Mouse (Mus musculus): Measurements from ENCODE around the gene Alkbh6. TPM values are rescaled to one million over a fixed set of nuclear protein-coding genes. Genes with fewer than 3 reads are reported as not detected.

Alkbh6 gene
- polyA plus RNA-seq, 1 experiment: 99.0 TPM

GRCm38 (mm10) chr7:30322285-30322667 is 13.8 kb downstream of the Alkbh6 start:
- no peaks in the 10 kb centered on the region for H3K27me3 ChIP-seq (replicated peaks; ENCODE audit: control insufficient read depth, insufficient read depth, low read length)
- peak; percentile 99 for DNase-seq
- TF ChIP-seq CTCF (conservative IDR thresholded peaks at IDR 0.05; ENCODE audit: insufficient read depth, insufficient read length, low read depth, low read length) (no peak), POLR2A (IDR thresholded peaks at IDR 0.05; ENCODE audit: low read depth, low read length) (peak; percentile 89)
- peak overlapping the region; percentile 79 for H3K4me3 ChIP-seq (ENCODE audit: insufficient read depth, low read depth, low read length)
- H3K27ac ChIP-seq (ENCODE audit: insufficient read depth, low read depth, low read length): peak overlapping the region; percentile 92
- no peaks in the 10 kb centered on the region for H3K36me3 ChIP-seq (ENCODE audit: control insufficient read depth, insufficient read depth, low read length)
- peaks cover 26% of the 10 kb centered on the region; the same call in 1 of the 2 replicates for H3K4me1 ChIP-seq (ENCODE audit: control insufficient read depth, insufficient read depth, low read length)
- 1% methylated on average over 20 of the region's 20 CpGs for WGBS

- H3K27ac ChIP-seq (ENCODE audit: insufficient read depth, low read depth, low read length): peak overlapping the region; percentile 92
- TF ChIP-seq CTCF (conservative IDR thresholded peaks at IDR 0.05; ENCODE audit: insufficient read depth, insufficient read length, low read depth, low read length) (no peak), POLR2A (IDR thresholded peaks at IDR 0.05; ENCODE audit: low read depth, low read length) (no peak)
- WGBS: 17% methylated on average over 6 of the region's 6 CpGs
- H3K36me3 ChIP-seq (ENCODE audit: control insufficient read depth, insufficient read depth, low read length): no peaks in the 10 kb centered on the region
- no peak for DNase-seq
- H3K4me1 ChIP-seq (ENCODE audit: control insufficient read depth, insufficient read depth, low read length): peaks cover 25% of the 10 kb centered on the region; the same call in 1 of the 2 replicates
- H3K27me3 ChIP-seq (replicated peaks; ENCODE audit: control insufficient read depth, insufficient read depth, low read length): no peaks in the 10 kb centered on the region
- peak overlapping the region; percentile 47 for H3K4me3 ChIP-seq (ENCODE audit: insufficient read depth, low read depth, low read length)
These were observed 14.3 kb downstream of the Alkbh6 start for GRCm38 (mm10) chr7:30322865-30323264.

- TF ChIP-seq POLR2A (IDR thresholded peaks at IDR 0.05; ENCODE audit: low read depth, low read length) (no peak), CTCF (conservative IDR thresholded peaks at IDR 0.05; ENCODE audit: insufficient read depth, insufficient read length, low read depth, low read length) (no peak)
- no peak for DNase-seq
- peak within 1 kb of the TSS; percentile 47; the same call in 1 of the 2 replicates for H3K4me3 ChIP-seq (ENCODE audit: insufficient read depth, low read depth, low read length)
- H3K36me3 ChIP-seq (ENCODE audit: control insufficient read depth, insufficient read depth, low read length): no peaks in the 10 kb centered on the region
- 81% methylated on average over 3 of the region's 3 CpGs for WGBS
- H3K27me3 ChIP-seq (replicated peaks; ENCODE audit: control insufficient read depth, insufficient read depth, low read length): no peaks in the 10 kb centered on the region
- H3K27ac ChIP-seq (ENCODE audit: insufficient read depth, low read depth, low read length): peak within 1 kb of the TSS; percentile 92
- H3K4me1 ChIP-seq (ENCODE audit: control insufficient read depth, insufficient read depth, low read length): peaks cover 19% of the 10 kb centered on the region; the same call in 1 of the 2 replicates
These were observed 15.3 kb downstream of the Alkbh6 start, which contains the start of gene Sdhaf1 for GRCm38 (mm10) chr7:30323795-30324194. Gene Sdhaf1, minus strand, starts transcription at chr7:30323895.

- Histone ChIP-seq H3K27me3 (replicated peaks; ENCODE audit: control insufficient read depth, insufficient read depth, low read length) (no peaks in the 10 kb centered on the region), H3K4me3 (ENCODE audit: insufficient read depth, low read depth, low read length) (no peak overlapping the region), H3K4me1 (ENCODE audit: control insufficient read depth, insufficient read depth, low read length) (peaks cover 18% of the 10 kb centered on the region; the same call in 1 of the 2 replicates), H3K36me3 (ENCODE audit: control insufficient read depth, insufficient read depth, low read length) (no peaks in the 10 kb centered on the region), H3K27ac (ENCODE audit: insufficient read depth, low read depth, low read length) (no peak overlapping the region)
- DNase-seq: no peak
- TF ChIP-seq POLR2A (IDR thresholded peaks at IDR 0.05; ENCODE audit: low read depth, low read length) (no peak), CTCF (conservative IDR thresholded peaks at IDR 0.05; ENCODE audit: insufficient read depth, insufficient read length, low read depth, low read length) (no peak)
- 89% methylated on average over 5 of the region's 5 CpGs for WGBS
These were observed 15.9 kb downstream of the Alkbh6 start for GRCm38 (mm10) chr7:30324300-30324944.

GRCm38 (mm10) chr7:30325364-30325763 is 16.8 kb downstream of the Alkbh6 start:
- Histone ChIP-seq H3K4me1 (ENCODE audit: control insufficient read depth, insufficient read depth, low read length) (peaks cover 16% of the 10 kb centered on the region; the same call in 1 of the 2 replicates), H3K36me3 (ENCODE audit: control insufficient read depth, insufficient read depth, low read length) (no peaks in the 10 kb centered on the region), H3K4me3 (ENCODE audit: insufficient read depth, low read depth, low read length) (no peak overlapping the region), H3K27me3 (replicated peaks; ENCODE audit: control insufficient read depth, insufficient read depth, low read length) (no peaks in the 10 kb centered on the region), H3K27ac (ENCODE audit: insufficient read depth, low read depth, low read length) (no peak overlapping the region)
- no peak for TF ChIP-seq POLR2A (IDR thresholded peaks at IDR 0.05; ENCODE audit: low read depth, low read length)
- peak; percentile 54 for TF ChIP-seq CTCF (conservative IDR thresholded peaks at IDR 0.05; ENCODE audit: insufficient read depth, insufficient read length, low read depth, low read length)
- 67% methylated on average over 2 of the region's 2 CpGs for WGBS
- DNase-seq: peak; percentile 61

- no peak overlapping the region for H3K27ac ChIP-seq (ENCODE audit: insufficient read depth, low read depth, low read length)
- no peaks in the 10 kb centered on the region for H3K27me3 ChIP-seq (replicated peaks; ENCODE audit: control insufficient read depth, insufficient read depth, low read length)
- H3K36me3 ChIP-seq (ENCODE audit: control insufficient read depth, insufficient read depth, low read length): no peaks in the 10 kb centered on the region
- H3K4me3 ChIP-seq (ENCODE audit: insufficient read depth, low read depth, low read length): no peak overlapping the region
- TF ChIP-seq POLR2A (IDR thresholded peaks at IDR 0.05; ENCODE audit: low read depth, low read length): no peak
- no peak for TF ChIP-seq CTCF (conservative IDR thresholded peaks at IDR 0.05; ENCODE audit: insufficient read depth, insufficient read length, low read depth, low read length)
- peaks cover 8% of the 10 kb centered on the region; the same call in 1 of the 2 replicates for H3K4me1 ChIP-seq (ENCODE audit: control insufficient read depth, insufficient read depth, low read length)
- DNase-seq: no peak
These were observed 17.9 kb downstream of the Alkbh6 start for GRCm38 (mm10) chr7:30326427-30326826.

- TF ChIP-seq POLR2A (IDR thresholded peaks at IDR 0.05; ENCODE audit: low read depth, low read length) (no peak), CTCF (conservative IDR thresholded peaks at IDR 0.05; ENCODE audit: insufficient read depth, insufficient read length, low read depth, low read length) (no peak)
- Histone ChIP-seq H3K36me3 (ENCODE audit: control insufficient read depth, insufficient read depth, low read length) (no peaks in the 10 kb centered on the region), H3K27ac (ENCODE audit: insufficient read depth, low read depth, low read length) (no peak overlapping the region), H3K27me3 (replicated peaks; ENCODE audit: control insufficient read depth, insufficient read depth, low read length) (no peaks in the 10 kb centered on the region), H3K4me1 (ENCODE audit: control insufficient read depth, insufficient read depth, low read length) (peaks cover 8% of the 10 kb centered on the region; the same call in 1 of the 2 replicates), H3K4me3 (ENCODE audit: insufficient read depth, low read depth, low read length) (no peak overlapping the region)
- peak; percentile 75 for DNase-seq
- WGBS: 28% methylated on average over 15 of the region's 15 CpGs
These were observed 18.6 kb downstream of the Alkbh6 start for GRCm38 (mm10) chr7:30327140-30327539.

Measured in kidney, adult 2 months (tissue).